Mouse (Mus musculus) heart, embryonic 16.5 days (tissue): ENCODE measurements around the gene Nab2. TPM values are rescaled to one million over a fixed set of nuclear protein-coding genes. Genes with fewer than 3 reads are reported as not detected.

ENCODE experiments used
- ATAC-seq: fragments of 200-750 bp; cut with Nextera tagmentation; replicated peaks from 2 replicates; pipeline ENCODE4 v1.8.0; 2017; ENCODE audit warnings: moderate number of reproducible peaks; ENCODE audit not compliant: insufficient read depth, low FRiP score; ENCODE audit errors: extremely low read depth
- H3K27ac ChIP-seq: fragments of 300-500 bp; sonication (generic); 2 replicates; pipeline ENCODE4 v1.5.1; 2014; ENCODE audit warnings: mild to moderate bottlenecking, low read length, control low read depth, moderate library complexity
- H3K27me3 ChIP-seq: fragments of 300-500 bp; sonication (generic); 2 replicates; pipeline ENCODE4 v1.6.1; 2014; ENCODE audit warnings: low read length, mixed read lengths; ENCODE audit not compliant: control insufficient read depth, insufficient read depth
- H3K36me3 ChIP-seq: fragments of 300-500 bp; sonication (generic); 2 replicates; pipeline ENCODE4 v1.6.1; 2014; ENCODE audit not compliant: control insufficient read depth, insufficient read depth
- H3K4me1 ChIP-seq: fragments of 300-500 bp; sonication (generic); 2 replicates; pipeline ENCODE4 v1.6.1; 2014; ENCODE audit warnings: low read length, mixed read lengths; ENCODE audit not compliant: control insufficient read depth, insufficient read depth
- H3K4me2 ChIP-seq: fragments of 300-500 bp; sonication (generic); 2 replicates; pipeline ENCODE4 v1.6.1; 2014; ENCODE audit warnings: low read depth, mild to moderate bottlenecking, control low read depth, low read length
- H3K4me3 ChIP-seq: fragments of 300-500 bp; sonication (generic); 2 replicates; pipeline ENCODE4 v1.5.1; 2014; ENCODE audit warnings: mild to moderate bottlenecking, control low read depth, low read length
- H3K9ac ChIP-seq: fragments of 300-500 bp; sonication (generic); 2 replicates; pipeline ENCODE4 v1.6.1; 2014; ENCODE audit warnings: low read length, control low read depth
- H3K9me3 ChIP-seq: fragments of 300-500 bp; sonication (generic); replicated peaks from 2 replicates; pipeline ENCODE4 v1.6.1; 2016; ENCODE audit warnings: low read length; ENCODE audit not compliant: control insufficient read depth
- WGBS: fragments of 180-500 bp; shearing (Covaris S2); extraction: QIAGEN DNeasy Blood & Tissue Kit; methylation state at CpG from one replicate; pipeline ENCODE4 v1.1.7; 2014; 5-methylcytosine and 5-hydroxymethylcytosine counted together
- polyA plus RNA-seq: library from polyadenylated mRNA; unstranded; fragments of >200 nt; fragmentation: Nextera tagmentation; extraction: Ambion mirVana; gene quantifications from 2 replicates; pipeline ENCODE4 v1.2.1, GENCODE M21; 2015

The Nab2 gene
- polyA plus RNA-seq: 10.9 and 12.7 TPM in 2 replicates

DNA sequence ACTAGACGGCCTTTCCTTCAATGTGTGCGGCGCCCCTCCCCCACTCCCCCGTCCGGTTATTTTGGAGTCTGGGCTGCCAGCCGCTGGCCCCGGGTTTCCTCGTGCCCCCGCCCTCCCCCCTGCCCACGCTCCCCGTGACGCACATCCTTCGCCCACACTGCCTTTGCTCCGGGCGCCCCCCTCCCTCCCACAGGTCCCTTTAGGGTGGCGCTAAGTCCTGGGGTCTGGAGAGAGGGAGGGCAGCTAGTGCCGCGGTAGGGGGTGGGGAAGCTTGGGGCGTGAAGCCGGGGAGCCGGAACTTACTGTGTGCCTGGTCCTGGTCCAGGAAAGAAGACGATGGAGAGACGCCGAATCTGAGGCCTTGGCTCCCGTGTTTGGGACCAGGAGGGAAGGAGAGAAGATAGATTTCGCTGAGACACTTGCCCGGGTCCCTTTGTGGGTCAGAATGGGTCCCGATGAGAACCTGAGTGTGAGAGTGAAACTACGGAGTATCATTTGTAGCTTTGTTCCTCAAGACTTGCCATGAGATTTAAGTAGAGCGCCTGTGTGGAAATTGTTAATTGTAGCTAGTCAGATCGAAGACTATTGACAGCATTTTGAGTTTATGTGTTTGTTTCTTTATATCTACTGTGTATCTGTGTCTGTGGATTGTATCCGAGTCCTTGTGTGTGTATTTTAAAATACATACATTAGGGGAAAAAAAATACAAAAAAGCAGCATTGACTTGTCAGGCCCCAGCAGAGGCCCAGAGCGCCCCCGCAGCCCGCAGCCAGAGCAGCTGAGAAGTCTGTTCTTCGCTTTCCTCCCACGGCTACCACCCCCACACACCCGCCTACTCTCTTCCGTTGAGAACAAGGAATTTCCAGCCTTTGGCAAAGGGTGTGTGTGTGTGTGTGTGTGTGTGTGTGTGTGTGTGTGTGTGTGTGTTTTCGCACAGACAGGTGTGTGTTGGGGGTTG is at the start of gene Nab2:
TSS of gene Nab2 (minus strand) at position 476 of the 958 bp plus-strand sequence.
- H3K27ac ChIP-seq: peak within 1 kb of the TSS; percentile 99
- 2% methylated on average over 39 of the region's 40 CpGs for WGBS
- no peaks in the 10 kb centered on the region for H3K27me3 ChIP-seq
- H3K4me2 ChIP-seq: peak within 1 kb of the TSS; percentile 90
- ATAC-seq: peak; percentile 60
- peak within 1 kb of the TSS; percentile 82 for H3K4me3 ChIP-seq
- peak within 1 kb of the TSS; percentile 93 for H3K9ac ChIP-seq
- no peaks in the 10 kb centered on the region for H3K9me3 ChIP-seq
- H3K4me1 ChIP-seq: peaks cover 42% of the 10 kb centered on the region
- H3K36me3 ChIP-seq: peaks cover 5% of the 10 kb centered on the region; the same call in 1 of the 2 replicates

GRCm38 (mm10) chr10:127712736-127713135 is 44.4 kb upstream of the Nab2 start:
- no peaks in the 10 kb centered on the region for H3K36me3 ChIP-seq
- H3K4me3 ChIP-seq: no peak overlapping the region
- H3K27me3 ChIP-seq: no peaks in the 10 kb centered on the region
- whole genome bisulfite sequencing: 68% methylated on average over 6 of the region's 6 CpGs
- no peak overlapping the region for H3K4me2 ChIP-seq
- H3K9ac ChIP-seq: no peak overlapping the region
- H3K4me1 ChIP-seq: peaks cover 2% of the 10 kb centered on the region; the same call in 1 of the 2 replicates
- ATAC-seq: no peak
- no peaks in the 10 kb centered on the region for H3K9me3 ChIP-seq
- no peak overlapping the region for H3K27ac ChIP-seq

DNA sequence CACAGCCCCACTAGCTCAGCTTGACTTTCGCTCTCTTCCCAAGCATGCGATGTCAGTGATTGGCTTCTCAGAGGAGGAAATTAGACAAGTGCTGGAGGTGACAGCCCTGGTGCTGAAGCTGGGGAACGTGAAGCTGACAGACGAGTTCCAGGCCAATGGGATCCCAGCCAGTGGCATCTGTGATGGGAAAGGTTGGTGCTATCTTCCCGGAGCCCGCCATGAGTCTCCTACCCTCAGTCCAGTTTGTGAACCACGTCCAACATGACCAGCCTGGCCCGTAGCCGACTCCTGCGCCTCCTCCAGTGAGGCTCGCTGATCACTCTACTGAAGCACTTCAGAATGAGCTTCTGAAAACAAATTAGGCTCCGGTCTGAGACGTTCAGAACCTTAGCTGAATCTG is 42.0 kb upstream of the Nab2 start:
- WGBS: 55% methylated on average over 13 of the region's 13 CpGs
- no peaks in the 10 kb centered on the region for H3K36me3 ChIP-seq
- H3K27ac ChIP-seq: no peak overlapping the region
- H3K27me3 ChIP-seq: no peaks in the 10 kb centered on the region
- no peak overlapping the region for H3K4me2 ChIP-seq
- peaks cover 6% of the 10 kb centered on the region for H3K4me1 ChIP-seq
- no peak overlapping the region for H3K4me3 ChIP-seq
- no peaks in the 10 kb centered on the region for H3K9me3 ChIP-seq
- ATAC-seq: no peak
- no peak overlapping the region for H3K9ac ChIP-seq

DNA sequence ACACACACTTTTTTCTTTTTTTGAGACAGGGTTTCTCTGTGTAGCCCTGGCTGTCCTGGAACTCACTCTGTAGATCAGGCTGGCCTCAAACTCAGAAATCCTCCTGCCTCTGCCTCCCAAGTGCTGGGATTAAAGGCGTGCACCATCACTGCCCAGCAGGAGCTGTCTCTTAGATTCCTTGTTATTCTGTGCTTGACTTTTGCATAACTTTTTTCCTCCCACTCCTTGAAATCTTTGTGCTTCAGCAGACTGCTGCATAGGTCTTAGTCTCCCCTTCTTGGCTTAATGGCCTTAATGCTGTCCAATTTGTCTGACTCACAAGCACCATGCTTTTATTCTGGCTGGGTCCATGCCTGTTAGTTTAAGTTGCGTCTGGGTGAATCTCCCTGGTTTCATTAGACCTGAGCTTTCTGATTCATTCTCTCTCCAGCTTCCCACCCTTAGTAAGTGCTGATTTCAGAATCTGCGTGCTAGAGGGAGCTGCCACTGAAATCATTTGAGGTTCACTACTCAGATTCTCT is 40.5 kb upstream of the Nab2 start:
- Histone ChIP-seq H3K9ac (no peak overlapping the region), H3K36me3 (no peaks in the 10 kb centered on the region), H3K9me3 (no peaks in the 10 kb centered on the region), H3K4me2 (no peak overlapping the region), H3K27ac (no peak overlapping the region), H3K4me1 (peaks cover 6% of the 10 kb centered on the region), H3K27me3 (no peaks in the 10 kb centered on the region), H3K4me3 (no peak overlapping the region)
- no peak for ATAC-seq
- 79% methylated on average over 3 of the region's 3 CpGs for WGBS

DNA sequence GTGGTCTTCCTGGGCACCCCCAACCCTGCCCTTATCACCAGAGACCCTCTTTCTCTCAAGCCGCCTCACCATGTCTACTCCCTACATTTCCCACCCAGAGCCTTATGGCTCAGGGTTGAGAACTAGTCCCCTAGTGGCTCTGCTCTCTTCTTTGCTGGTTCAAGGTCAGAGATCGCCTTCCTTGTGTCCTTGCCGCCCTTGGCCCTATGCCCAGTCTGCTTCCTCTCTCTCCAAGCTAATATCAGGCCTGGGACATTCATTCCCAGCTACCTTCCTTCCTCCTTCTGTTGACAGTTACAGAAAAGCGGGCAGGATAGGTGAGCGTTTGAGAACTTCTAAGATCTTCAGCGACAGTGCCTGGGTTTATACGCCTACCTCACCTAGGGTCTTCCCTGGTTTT is 39.4 kb upstream of the Nab2 start:
- peak; percentile 55; the same call in 1 of the 2 replicates for ATAC-seq
- Histone ChIP-seq H3K27me3 (no peaks in the 10 kb centered on the region), H3K27ac (no peak overlapping the region), H3K9ac (no peak overlapping the region), H3K36me3 (no peaks in the 10 kb centered on the region), H3K4me2 (no peak overlapping the region), H3K4me3 (no peak overlapping the region), H3K9me3 (no peaks in the 10 kb centered on the region), H3K4me1 (peaks cover 6% of the 10 kb centered on the region)
- 36% methylated on average over 7 of the region's 7 CpGs for WGBS

GRCm38 (mm10) chr10:127705783-127706182 is 37.4 kb upstream of the Nab2 start:
- Histone ChIP-seq H3K4me3 (no peak overlapping the region), H3K4me2 (no peak overlapping the region), H3K9me3 (no peaks in the 10 kb centered on the region), H3K27me3 (no peaks in the 10 kb centered on the region), H3K36me3 (no peaks in the 10 kb centered on the region), H3K27ac (no peak overlapping the region), H3K9ac (no peak overlapping the region), H3K4me1 (peaks cover 6% of the 10 kb centered on the region)
- WGBS: 87% methylated on average over 4 of the region's 4 CpGs
- ATAC-seq: no peak

- no peak within 1 kb of the TSS for H3K9ac ChIP-seq
- ATAC-seq: no peak
- no peaks in the 10 kb centered on the region for H3K27me3 ChIP-seq
- WGBS: 57% methylated on average over 2 of the region's 2 CpGs
- peaks cover 6% of the 10 kb centered on the region for H3K4me1 ChIP-seq
- H3K4me2 ChIP-seq: no peak within 1 kb of the TSS
- H3K9me3 ChIP-seq: no peaks in the 10 kb centered on the region
- no peak within 1 kb of the TSS for H3K4me3 ChIP-seq
- H3K27ac ChIP-seq: no peak within 1 kb of the TSS
- no peaks in the 10 kb centered on the region for H3K36me3 ChIP-seq
Observed at GRCm38 (mm10) chr10:127704766-127705220, 36.4 kb upstream of the Nab2 start, which contains the start of gene Myo1a. Gene Myo1a, plus strand, starts transcription at chr10:127705170.

DNA sequence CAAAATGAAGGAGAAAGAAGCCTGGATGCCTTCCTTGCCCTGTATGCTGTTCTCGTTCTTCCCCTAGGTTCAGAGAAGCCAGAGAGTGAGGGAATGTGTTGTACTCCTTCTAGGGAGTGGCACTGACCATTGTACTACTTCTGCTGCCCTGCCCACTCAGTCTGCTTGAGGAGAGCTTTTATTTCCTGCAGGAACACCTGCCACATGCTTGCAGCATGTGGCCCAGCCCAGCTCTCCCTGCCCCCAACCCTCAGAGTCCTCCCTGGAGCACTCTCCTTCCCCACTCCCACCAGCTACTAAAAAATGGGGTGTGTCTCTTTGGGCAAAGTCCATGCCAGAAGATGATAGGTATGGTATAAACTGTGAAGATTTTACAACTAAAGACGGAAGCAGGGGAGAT is 35.9 kb upstream of the Nab2 start:
- no peaks in the 10 kb centered on the region for H3K9me3 ChIP-seq
- WGBS: 46% methylated on average over 2 of the region's 2 CpGs
- no peak overlapping the region for H3K4me2 ChIP-seq
- H3K9ac ChIP-seq: no peak overlapping the region
- H3K27me3 ChIP-seq: no peaks in the 10 kb centered on the region
- ATAC-seq: no peak
- no peak overlapping the region for H3K27ac ChIP-seq
- peaks cover 6% of the 10 kb centered on the region for H3K4me1 ChIP-seq
- no peaks in the 10 kb centered on the region for H3K36me3 ChIP-seq
- H3K4me3 ChIP-seq: no peak overlapping the region

- H3K4me3 ChIP-seq: no peak overlapping the region
- no peak overlapping the region for H3K9ac ChIP-seq
- 0 out of 2 replicates have a peak, but pooled peaks cover 2% of the 10 kb centered on the region for H3K36me3 ChIP-seq
- WGBS: 31% methylated on average over 4 of the region's 4 CpGs
- H3K9me3 ChIP-seq: no peaks in the 10 kb centered on the region
- no peak for ATAC-seq
- H3K27me3 ChIP-seq: no peaks in the 10 kb centered on the region
- H3K4me2 ChIP-seq: no peak overlapping the region
- peaks cover 6% of the 10 kb centered on the region for H3K4me1 ChIP-seq
- H3K27ac ChIP-seq: no peak overlapping the region
Observed at GRCm38 (mm10) chr10:127703299-127703698, 34.9 kb upstream of the Nab2 start.
